Mouse (Mus musculus): ENCODE data around the gene Gm49355. TPM values are rescaled to one million over a fixed set of nuclear protein-coding genes. Genes with fewer than 3 reads are reported as not detected.
"Not testable (repeated sequence)": the region's sequence is repeated elsewhere in the genome, so short reads cannot be mapped to it uniquely, and the experiment has no call there.

Gm49355 gene
- total RNA-seq (2014; rRNA removed) (0.32 and 0.52 TPM in 2 replicates), polyA plus RNA-seq (2015; fragmentation: Nextera tagmentation; extraction: Ambion mirVana) (0.08 and 0.16 TPM in 2 replicates)

- WGBS, result 80% methylated on average over 6 of the region's 6 CpGs
- Histone ChIP-seq H3K36me3 (ENCODE audit: insufficient read depth, low read length) (no peaks in the 10 kb centered on the region), H3K4me3 (ENCODE audit: low read length) (peak within 1 kb of the TSS; percentile 90), H3K4me2 (ENCODE audit: low read depth, low read length) (peak within 1 kb of the TSS; percentile 62), H3K4me1 (ENCODE audit: insufficient read depth, low read length) (no peaks in the 10 kb centered on the region), H3K27ac (peak within 1 kb of the TSS; percentile 89), H3K9me3 (ENCODE audit: low read length) (no peaks in the 10 kb centered on the region), H3K27me3 (ENCODE audit: insufficient read depth, low read length) (no peaks in the 10 kb centered on the region), H3K9ac (replicated peaks; ENCODE audit: low read length) (peak within 1 kb of the TSS; percentile 80)
- ATAC-seq, result peak; percentile 18
- no peak for TF ChIP-seq CTCF (IDR thresholded peaks at IDR 0.05; ENCODE audit: low read depth)
- no peak for DNase-seq (ENCODE audit: low spot score)
These were observed at the start of gene Gm49355 for GRCm38 (mm10) chr14:12283641-12284040. Gene Gm49355 (plus strand): TSS chr14:12283976.

GRCm38 (mm10) chr14:12243726-12244125 is 40.0 kb upstream of the Gm49355 start:
- Histone ChIP-seq H3K36me3 (ENCODE audit: insufficient read depth, low read length) (peaks cover 10% of the 10 kb centered on the region; the same call in 1 of the 2 replicates), H3K9ac (replicated peaks; ENCODE audit: low read length) (no peak overlapping the region), H3K27ac (no peak overlapping the region), H3K4me2 (ENCODE audit: low read depth, low read length) (no peak overlapping the region), H3K9me3 (ENCODE audit: low read length) (no peaks in the 10 kb centered on the region), H3K4me3 (ENCODE audit: low read length) (no peak overlapping the region), H3K27me3 (ENCODE audit: insufficient read depth, low read length) (no peaks in the 10 kb centered on the region), H3K4me1 (ENCODE audit: insufficient read depth, low read length) (no peaks in the 10 kb centered on the region)
- no peak for ATAC-seq
- no peak for TF ChIP-seq CTCF (IDR thresholded peaks at IDR 0.05; ENCODE audit: low read depth)
- 80% methylated on average over 4 of the region's 4 CpGs for WGBS
- DNase-seq (ENCODE audit: low spot score), result no peak

GRCm38 (mm10) chr14:12276031-12276430 is 7.7 kb upstream of the Gm49355 start:
- H3K27ac ChIP-seq, result no peak overlapping the region
- no peaks in the 10 kb centered on the region for H3K27me3 ChIP-seq (ENCODE audit: insufficient read depth, low read length)
- TF ChIP-seq CTCF (IDR thresholded peaks at IDR 0.05; ENCODE audit: low read depth), result no peak
- WGBS, result 66% methylated on average over 3 of the region's 3 CpGs
- DNase-seq (ENCODE audit: low spot score) (no peak), ATAC-seq (no peak)
- H3K4me2 ChIP-seq (ENCODE audit: low read depth, low read length), result no peak overlapping the region
- H3K36me3 ChIP-seq (ENCODE audit: insufficient read depth, low read length), result no peaks in the 10 kb centered on the region
- no peaks in the 10 kb centered on the region for H3K9me3 ChIP-seq (ENCODE audit: low read length)
- no peak overlapping the region for H3K9ac ChIP-seq (replicated peaks; ENCODE audit: low read length)
- no peak overlapping the region for H3K4me3 ChIP-seq (ENCODE audit: low read length)
- no peaks in the 10 kb centered on the region for H3K4me1 ChIP-seq (ENCODE audit: insufficient read depth, low read length)

- H3K4me3 ChIP-seq (ENCODE audit: low read length), result peak within 1 kb of the TSS; percentile 90
- TF ChIP-seq CTCF (IDR thresholded peaks at IDR 0.05; ENCODE audit: low read depth), result peak; percentile 38
- peak within 1 kb of the TSS; percentile 80 for H3K9ac ChIP-seq (replicated peaks; ENCODE audit: low read length)
- DNase-seq (ENCODE audit: low spot score), result peak; percentile 94
- no peaks in the 10 kb centered on the region for H3K4me1 ChIP-seq (ENCODE audit: insufficient read depth, low read length)
- H3K27ac ChIP-seq, result peak within 1 kb of the TSS; percentile 89
- no peaks in the 10 kb centered on the region for H3K27me3 ChIP-seq (ENCODE audit: insufficient read depth, low read length)
- no peaks in the 10 kb centered on the region for H3K9me3 ChIP-seq (ENCODE audit: low read length)
- peak; percentile 99 for ATAC-seq
- WGBS, result 1% methylated on average over 48 of the region's 48 CpGs
- peak within 1 kb of the TSS; percentile 62 for H3K4me2 ChIP-seq (ENCODE audit: low read depth, low read length)
- no peaks in the 10 kb centered on the region for H3K36me3 ChIP-seq (ENCODE audit: insufficient read depth, low read length)
These were observed 551 bp downstream of the Gm49355 start, which contains the start of gene 3830406C13Rik for GRCm38 (mm10) chr14:12284141-12284912. Gene 3830406C13Rik (plus strand): TSS chr14:12284173.

- not testable (repeated sequence) for DNase-seq (ENCODE audit: low spot score); H3K36me3 ChIP-seq (ENCODE audit: insufficient read depth, low read length); ATAC-seq
These were observed 6.0 kb downstream of the Gm49355 start for GRCm38 (mm10) chr14:12289747-12290146.

GRCm38 (mm10) chr14:12296391-12296790 is 12.6 kb downstream of the Gm49355 start:
- Histone ChIP-seq H3K4me2 (ENCODE audit: low read depth, low read length) (no peak overlapping the region), H3K4me3 (ENCODE audit: low read length) (no peak overlapping the region), H3K9ac (replicated peaks; ENCODE audit: low read length) (no peak overlapping the region), H3K27ac (no peak overlapping the region), H3K36me3 (ENCODE audit: insufficient read depth, low read length) (no peaks in the 10 kb centered on the region; the same call in 1 of the 2 replicates), H3K27me3 (ENCODE audit: insufficient read depth, low read length) (no peaks in the 10 kb centered on the region), H3K9me3 (ENCODE audit: low read length) (no peaks in the 10 kb centered on the region), H3K4me1 (ENCODE audit: insufficient read depth, low read length) (no peaks in the 10 kb centered on the region)
- WGBS, result 87% methylated on average over 7 of the region's 7 CpGs
- TF ChIP-seq CTCF (IDR thresholded peaks at IDR 0.05; ENCODE audit: low read depth), result no peak
- ATAC-seq (no peak), DNase-seq (ENCODE audit: low spot score) (no peak)

More at GRCm38 (mm10) chr14:12289747-12290146, 6.0 kb downstream of the Gm49355 start:
- not testable (repeated sequence) for H3K4me3 ChIP-seq (ENCODE audit: low read length); H3K4me2 ChIP-seq (ENCODE audit: low read depth, low read length); H3K9ac ChIP-seq (replicated peaks; ENCODE audit: low read length); H3K27me3 ChIP-seq (ENCODE audit: insufficient read depth, low read length); H3K27ac ChIP-seq; H3K9me3 ChIP-seq (ENCODE audit: low read length); H3K4me1 ChIP-seq (ENCODE audit: insufficient read depth, low read length)

GRCm38 (mm10) chr14:12299171-12299570 is 15.4 kb downstream of the Gm49355 start:
- no peak for DNase-seq (ENCODE audit: low spot score)
- Histone ChIP-seq H3K9me3 (ENCODE audit: low read length) (no peaks in the 10 kb centered on the region), H3K27me3 (ENCODE audit: insufficient read depth, low read length) (no peaks in the 10 kb centered on the region), H3K4me1 (ENCODE audit: insufficient read depth, low read length) (no peaks in the 10 kb centered on the region), H3K4me3 (ENCODE audit: low read length) (no peak overlapping the region), H3K4me2 (ENCODE audit: low read depth, low read length) (no peak overlapping the region), H3K36me3 (ENCODE audit: insufficient read depth, low read length) (no peaks in the 10 kb centered on the region; the same call in 1 of the 2 replicates), H3K27ac (no peak overlapping the region), H3K9ac (replicated peaks; ENCODE audit: low read length) (no peak overlapping the region)
- no peak for TF ChIP-seq CTCF (IDR thresholded peaks at IDR 0.05; ENCODE audit: low read depth)
- ATAC-seq, result no peak
